Mouse (Mus musculus) midbrain, embryonic 16.5 days (tissue): ENCODE measurements around the gene 3110001I22Rik. TPM values are rescaled to one million over a fixed set of nuclear protein-coding genes. Genes with fewer than 3 reads are reported as not detected.
A peak's percentile ranks its signal among the peaks of the same experiment; 100 is the strongest.
"Not testable (repeated sequence)": the region's sequence is repeated elsewhere in the genome, so short reads cannot be mapped to it uniquely, and the experiment has no call there.

Experiments
- ATAC-seq: fragments of 200-750 bp; cut with Nextera tagmentation; 2 replicates; pipeline ENCODE4 v1.8.0; 2017; ENCODE audit warnings: moderate TSS enrichment
- H3K27ac ChIP-seq: fragments of 300-500 bp; sonication (generic); 2 replicates; pipeline ENCODE4 v1.5.1; 2014; ENCODE audit warnings: mild to moderate bottlenecking, low read length, mixed read lengths
- H3K27me3 ChIP-seq: fragments of 300-500 bp; sonication (generic); 2 replicates; pipeline ENCODE4 v1.6.1; 2014; ENCODE audit warnings: low read depth, low read length, mixed read lengths; ENCODE audit not compliant: control insufficient read depth, insufficient read depth
- H3K36me3 ChIP-seq: fragments of 300-500 bp; sonication (generic); 2 replicates; pipeline ENCODE4 v1.6.1; 2014; ENCODE audit warnings: mild to moderate bottlenecking, low read length, moderate library complexity, mixed read lengths; ENCODE audit not compliant: control insufficient read depth, insufficient read depth
- H3K4me1 ChIP-seq: fragments of 300-500 bp; sonication (generic); 2 replicates; pipeline ENCODE4 v1.6.1; 2014; ENCODE audit warnings: mild to moderate bottlenecking, low read length, mixed read lengths; ENCODE audit not compliant: control insufficient read depth, insufficient read depth
- H3K4me2 ChIP-seq: fragments of 300-500 bp; sonication (generic); 2 replicates; pipeline ENCODE4 v1.6.1; 2014; ENCODE audit warnings: mild to moderate bottlenecking, low read length, mixed read lengths
- H3K4me3 ChIP-seq: fragments of 300-500 bp; sonication (generic); 2 replicates; pipeline ENCODE4 v1.5.1; 2014; ENCODE audit warnings: low read depth, mild to moderate bottlenecking, low read length, moderate library complexity, mixed read lengths
- H3K9ac ChIP-seq: fragments of 300-500 bp; sonication (generic); 2 replicates; pipeline ENCODE4 v1.6.1; 2014; ENCODE audit warnings: low read depth, low read length, mixed read lengths
- H3K9me3 ChIP-seq: fragments of 300-500 bp; sonication (generic); replicated peaks from 2 replicates; pipeline ENCODE4 v1.6.1; 2014; ENCODE audit warnings: mild to moderate bottlenecking, low read length, mixed read lengths; ENCODE audit not compliant: control insufficient read depth, poor library complexity, severe bottlenecking
- WGBS: fragments of 180-500 bp; shearing (Covaris S2); extraction: QIAGEN DNeasy Blood & Tissue Kit; methylation state at CpG from one replicate; pipeline ENCODE4 v1.1.7; 2014; 5-methylcytosine and 5-hydroxymethylcytosine counted together
- polyA plus RNA-seq: library from polyadenylated mRNA; unstranded; fragments of >200 nt; fragmentation: Nextera tagmentation; extraction: Ambion mirVana; gene quantifications from 2 replicates; pipeline ENCODE4 v1.2.1, GENCODE M21; 2015

3110001I22Rik gene
- polyA plus RNA-seq = 6.2 and 7.3 TPM in 2 replicates

GRCm38 (mm10) chr16:13671685-13672385 lies at the start of gene 3110001I22Rik, which contains the start of gene Bfar:
Gene 3110001I22Rik, plus strand, starts transcription at chr16:13671929.
Gene Bfar, plus strand, starts transcription at chr16:13671858.
- H3K9me3 ChIP-seq = no peaks in the 10 kb centered on the region
- WGBS = under 1% methylated on average over 52 of the region's 54 CpGs
- peak within 1 kb of the TSS; percentile 88 for H3K9ac ChIP-seq
- peaks cover 2% of the 10 kb centered on the region for H3K36me3 ChIP-seq
- H3K4me1 ChIP-seq = peaks cover 19% of the 10 kb centered on the region
- H3K4me2 ChIP-seq = peak within 1 kb of the TSS; percentile 86
- peak within 1 kb of the TSS; percentile 75 for H3K4me3 ChIP-seq
- peak; percentile 94 for ATAC-seq
- H3K27me3 ChIP-seq = no peaks in the 10 kb centered on the region
- H3K27ac ChIP-seq = peak within 1 kb of the TSS; percentile 85

DNA sequence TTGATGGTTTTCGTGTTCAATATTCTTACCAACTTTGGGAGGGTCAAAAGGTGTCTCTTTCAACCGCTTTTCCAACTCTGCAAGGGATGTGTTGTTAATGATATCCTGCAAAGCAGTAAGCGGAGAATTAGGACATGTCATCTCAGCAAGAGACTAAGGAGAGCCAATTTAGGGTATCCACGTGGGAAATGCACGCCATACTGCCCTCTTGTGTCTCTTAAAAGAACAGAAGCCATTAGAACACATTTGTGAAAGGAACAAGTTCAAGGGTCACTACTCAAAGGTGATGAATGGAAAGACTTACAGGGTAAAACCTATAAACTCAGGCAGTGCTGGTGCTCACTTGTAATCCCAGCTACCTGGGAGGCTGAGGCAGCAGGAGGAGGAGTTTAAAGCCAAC lies 43.4 kb upstream of the 3110001I22Rik start:
- Histone ChIP-seq H3K4me3 (no peak overlapping the region), H3K4me2 (no peak overlapping the region), H3K4me1 (no peaks in the 10 kb centered on the region), H3K9ac (no peak overlapping the region), H3K27me3 (no peaks in the 10 kb centered on the region), H3K27ac (no peak overlapping the region), H3K36me3 (peaks cover 13% of the 10 kb centered on the region), H3K9me3 (no peaks in the 10 kb centered on the region)
- no peak for ATAC-seq
- 39% methylated on average over 5 of the region's 5 CpGs for WGBS

- not testable (repeated sequence) for ATAC-seq
- WGBS = 42% methylated on average over 2 of the region's 2 CpGs
Measured at GRCm38 (mm10) chr16:13638198-13638597, 33.5 kb upstream of the 3110001I22Rik start.

GRCm38 (mm10) chr16:13639508-13639907 lies 32.2 kb upstream of the 3110001I22Rik start:
- H3K9me3 ChIP-seq = no peaks in the 10 kb centered on the region; the same call in 1 of the 2 replicates
- 85% methylated on average over 5 of the region's 5 CpGs for WGBS
- H3K36me3 ChIP-seq = peaks cover 5% of the 10 kb centered on the region
- no peaks in the 10 kb centered on the region for H3K4me1 ChIP-seq
- no peak for ATAC-seq
- H3K27ac ChIP-seq = no peak overlapping the region
- no peak overlapping the region for H3K4me3 ChIP-seq
- H3K27me3 ChIP-seq = no peaks in the 10 kb centered on the region
- H3K4me2 ChIP-seq = no peak overlapping the region
- H3K9ac ChIP-seq = no peak overlapping the region

More at GRCm38 (mm10) chr16:13638198-13638597, 33.5 kb upstream of the 3110001I22Rik start:
- H3K9ac ChIP-seq, H3K27ac ChIP-seq, H3K4me3 ChIP-seq, H3K27me3 ChIP-seq, H3K9me3 ChIP-seq, H3K4me1 ChIP-seq, H3K4me2 ChIP-seq: not testable (repeated sequence)
- H3K36me3 ChIP-seq = peaks cover 12% of the 10 kb centered on the region

DNA sequence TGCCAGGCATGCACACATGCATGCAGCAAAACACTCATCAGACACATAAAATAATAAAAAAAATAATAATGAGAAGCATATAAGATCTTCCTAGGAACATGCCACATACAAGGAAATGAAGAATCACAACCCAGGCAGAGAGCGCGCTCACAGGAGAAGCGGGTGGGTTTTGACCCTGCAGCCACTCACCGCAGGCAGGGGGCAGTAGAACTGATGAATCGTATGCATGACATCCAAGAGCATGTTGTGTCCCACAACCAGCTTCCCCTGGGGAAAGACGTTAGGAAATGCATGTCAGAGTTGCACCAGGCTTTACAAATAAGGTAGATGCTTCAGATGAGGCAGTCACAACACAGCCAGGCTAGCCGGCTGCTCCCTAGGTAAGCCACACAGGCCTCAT lies 31.7 kb upstream of the 3110001I22Rik start:
- H3K4me3 ChIP-seq = no peak overlapping the region
- H3K27me3 ChIP-seq = no peaks in the 10 kb centered on the region
- H3K9me3 ChIP-seq = no peaks in the 10 kb centered on the region
- ATAC-seq = no peak
- WGBS = 78% methylated on average over 7 of the region's 7 CpGs
- no peak overlapping the region for H3K4me2 ChIP-seq
- H3K9ac ChIP-seq = no peak overlapping the region
- H3K36me3 ChIP-seq = peaks cover 4% of the 10 kb centered on the region; the same call in 1 of the 2 replicates
- H3K27ac ChIP-seq = no peak overlapping the region
- no peaks in the 10 kb centered on the region for H3K4me1 ChIP-seq

DNA sequence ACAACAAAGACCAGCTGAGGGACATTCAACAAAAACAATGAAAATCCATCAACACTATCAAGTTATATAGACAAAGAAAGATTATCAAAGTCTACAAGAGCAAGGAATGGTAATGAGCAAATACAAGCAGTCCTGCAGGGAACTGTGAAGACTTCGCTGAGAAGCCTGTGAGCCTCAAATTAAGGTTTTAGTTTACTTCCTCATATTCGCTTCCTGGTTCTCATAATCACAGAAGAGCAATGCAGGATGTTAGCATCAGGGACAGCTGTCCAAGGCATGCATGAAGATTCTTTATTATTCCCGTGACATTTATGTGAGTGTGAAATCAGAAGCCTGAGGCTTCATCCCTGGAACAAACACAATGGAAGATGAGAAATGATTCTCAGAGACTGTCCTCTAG lies 27.3 kb upstream of the 3110001I22Rik start:
- Histone ChIP-seq H3K27me3 (no peaks in the 10 kb centered on the region), H3K9me3 (no peaks in the 10 kb centered on the region), H3K36me3 (peaks cover 8% of the 10 kb centered on the region; the same call in 1 of the 2 replicates), H3K27ac (no peak overlapping the region), H3K4me1 (no peaks in the 10 kb centered on the region), H3K4me3 (no peak overlapping the region), H3K9ac (no peak overlapping the region), H3K4me2 (no peak overlapping the region)
- ATAC-seq = no peak
- 95% methylated on average over 3 of the region's 3 CpGs for WGBS

DNA sequence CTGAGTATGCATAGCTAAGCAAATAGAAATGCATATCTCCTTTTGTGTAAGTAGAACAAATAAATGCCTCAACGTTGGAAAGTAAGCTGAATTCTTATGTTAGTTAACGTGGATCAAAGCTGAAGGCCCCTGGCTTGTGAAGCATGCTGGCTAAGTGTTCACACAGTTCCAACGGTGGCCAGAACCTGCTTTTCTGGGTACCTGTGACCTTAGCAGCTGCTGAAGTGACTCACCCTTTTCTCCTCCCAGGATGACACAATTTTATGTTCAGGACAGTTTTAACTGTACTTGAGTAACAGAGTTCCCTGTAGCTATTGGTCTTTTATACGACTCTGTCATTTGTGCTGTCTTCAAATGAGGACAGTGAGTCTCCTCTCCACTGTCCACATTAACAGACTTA lies 25.8 kb upstream of the 3110001I22Rik start:
- Histone ChIP-seq H3K4me1 (no peaks in the 10 kb centered on the region), H3K9me3 (no peaks in the 10 kb centered on the region), H3K9ac (no peak overlapping the region), H3K4me2 (no peak overlapping the region), H3K4me3 (no peak overlapping the region), H3K27me3 (no peaks in the 10 kb centered on the region), H3K36me3 (peaks cover 12% of the 10 kb centered on the region; the same call in 1 of the 2 replicates), H3K27ac (no peak overlapping the region)
- WGBS = 93% methylated on average over 4 of the region's 4 CpGs
- ATAC-seq = no peak

DNA sequence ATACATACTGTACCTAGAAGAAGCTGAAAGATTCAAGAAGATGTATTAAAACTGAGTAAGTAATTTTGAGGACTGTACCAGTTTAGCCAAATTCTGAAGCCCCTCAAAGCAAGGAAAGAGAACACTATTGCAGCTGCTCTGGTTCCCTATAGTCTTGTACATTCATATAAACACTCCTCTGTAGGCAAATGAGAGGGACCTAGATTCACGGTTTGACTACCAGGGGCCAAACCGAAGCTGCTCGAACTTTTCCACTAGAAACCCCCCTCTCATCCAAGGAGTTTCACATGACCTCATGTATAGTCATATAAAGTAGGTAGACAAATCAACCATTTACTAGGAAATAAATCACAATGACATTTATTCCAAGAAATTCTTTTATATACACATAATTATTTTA lies 12.8 kb upstream of the 3110001I22Rik start:
- H3K9ac ChIP-seq = no peak overlapping the region
- 90% methylated on average over 3 of the region's 3 CpGs for WGBS
- no peak overlapping the region for H3K4me2 ChIP-seq
- H3K27ac ChIP-seq = no peak overlapping the region
- H3K4me1 ChIP-seq = no peaks in the 10 kb centered on the region
- peaks cover 14% of the 10 kb centered on the region for H3K36me3 ChIP-seq
- H3K27me3 ChIP-seq = no peaks in the 10 kb centered on the region
- no peaks in the 10 kb centered on the region for H3K9me3 ChIP-seq
- ATAC-seq = no peak
- H3K4me3 ChIP-seq = no peak overlapping the region

DNA sequence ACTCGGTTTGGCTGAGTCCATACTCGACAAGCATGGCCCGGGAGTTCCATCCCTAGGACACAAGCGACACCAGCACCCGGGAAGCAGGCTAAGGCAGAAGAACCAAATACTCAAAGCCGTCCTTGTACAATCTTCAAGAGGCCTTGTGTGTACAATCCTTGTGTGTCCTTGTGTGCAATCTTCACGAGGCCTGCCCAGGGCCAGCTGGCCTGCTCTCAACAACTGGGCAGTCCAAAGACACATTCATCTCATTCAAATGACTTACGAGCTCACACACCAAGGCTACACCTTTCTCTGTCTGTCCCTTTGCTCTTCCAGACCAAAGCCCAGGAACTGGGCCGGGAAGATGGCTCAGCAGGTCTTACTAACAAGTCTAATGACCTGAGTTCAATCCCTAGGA lies 11.0 kb upstream of the 3110001I22Rik start:
- no peaks in the 10 kb centered on the region for H3K4me1 ChIP-seq

More for the DNA sequence above, 11.0 kb upstream of the 3110001I22Rik start:
- H3K9me3 ChIP-seq = no peaks in the 10 kb centered on the region
- no peak overlapping the region for H3K4me2 ChIP-seq
- no peak overlapping the region for H3K9ac ChIP-seq
- no peak overlapping the region for H3K27ac ChIP-seq
- WGBS = 94% methylated on average over 9 of the region's 9 CpGs
- H3K36me3 ChIP-seq = peaks cover 11% of the 10 kb centered on the region
- ATAC-seq = no peak
- no peak overlapping the region for H3K4me3 ChIP-seq
- H3K27me3 ChIP-seq = no peaks in the 10 kb centered on the region
